Mouse (Mus musculus): Measurements from ENCODE around the gene Tekt2.

DNA sequence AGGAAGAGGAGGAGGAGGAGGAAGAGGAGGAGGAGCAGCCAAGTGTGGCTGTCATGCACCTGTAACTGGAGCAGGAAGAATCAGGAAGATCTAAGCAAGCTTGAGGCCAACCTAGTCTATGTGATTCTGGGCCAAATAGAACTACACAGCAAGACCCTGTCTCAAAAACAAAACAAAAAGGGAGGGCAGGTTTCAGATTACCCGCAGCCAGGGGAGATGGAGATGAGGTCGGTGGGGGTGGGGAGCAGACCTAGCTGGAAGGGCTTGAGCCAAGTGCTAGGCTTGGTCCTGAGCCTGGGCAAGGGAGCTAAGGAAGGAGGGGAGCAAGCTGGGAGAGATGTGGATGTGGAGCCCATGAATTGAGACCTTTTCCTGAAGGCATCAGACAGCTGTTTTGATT, 18.7 kb downstream of the Tekt2 start:
- TF ChIP-seq POLR2A (IDR thresholded peaks at IDR 0.05; ENCODE audit: borderline replicate concordance, control insufficient read depth, low read depth, low read length) (no peak), CTCF (IDR thresholded peaks at IDR 0.05; ENCODE audit: control insufficient read depth, insufficient read depth, low read length) (no peak)

Data from bone marrow, adult 2 months (tissue).